Mouse (Mus musculus): Measurements from ENCODE around the gene Rasa1.

- TF ChIP-seq CTCF (IDR thresholded peaks at IDR 0.05; ENCODE audit: control insufficient read depth, insufficient read depth, low read length) (no peak), POLR2A (IDR thresholded peaks at IDR 0.05; ENCODE audit: borderline replicate concordance, control insufficient read depth, low read depth, low read length) (no peak)
Observed at GRCm38 (mm10) chr13:85210353-85210752, 78.6 kb downstream of the Rasa1 start.

All from bone marrow, adult 2 months (tissue).